Mouse (Mus musculus) liver, postnatal 0 days (tissue): ENCODE results near the gene D430041D05Rik.

ENCODE experiments used
- CTCF ChIP-seq: sonication (generic); IDR thresholded peaks from 2 replicates; pipeline ENCODE4 v1.5.1; 2016; ENCODE audit warnings: antibody characterized with exemption, low read depth
- EP300 ChIP-seq: IDR thresholded peaks from 2 replicates; pipeline ENCODE4 v1.6.1; 2016; ENCODE audit warnings: antibody characterized with exemption, low read depth, mild to moderate bottlenecking

- TF ChIP-seq CTCF (no peak), EP300 (no peak)
Measured at GRCm38 (mm10) chr2:104367291-104367690, 43.5 kb downstream of the D430041D05Rik start.
